Mouse (Mus musculus) liver, adult 2 months (tissue): ENCODE results near the gene Sgip1.

ENCODE experiments used
- CTCF ChIP-seq: fragments of 200-500 bp; IDR thresholded peaks from 2 replicates; pipeline ENCODE4 v1.5.1; 2011; ENCODE audit warnings: low read depth, low read length, control low read depth
- POLR2A ChIP-seq: fragments of 200-500 bp; IDR thresholded peaks from 2 replicates; pipeline ENCODE4 v1.6.1; 2011; ENCODE audit warnings: low read length, control low read depth; ENCODE audit not compliant: insufficient read depth; ENCODE audit errors: extremely low read depth

DNA sequence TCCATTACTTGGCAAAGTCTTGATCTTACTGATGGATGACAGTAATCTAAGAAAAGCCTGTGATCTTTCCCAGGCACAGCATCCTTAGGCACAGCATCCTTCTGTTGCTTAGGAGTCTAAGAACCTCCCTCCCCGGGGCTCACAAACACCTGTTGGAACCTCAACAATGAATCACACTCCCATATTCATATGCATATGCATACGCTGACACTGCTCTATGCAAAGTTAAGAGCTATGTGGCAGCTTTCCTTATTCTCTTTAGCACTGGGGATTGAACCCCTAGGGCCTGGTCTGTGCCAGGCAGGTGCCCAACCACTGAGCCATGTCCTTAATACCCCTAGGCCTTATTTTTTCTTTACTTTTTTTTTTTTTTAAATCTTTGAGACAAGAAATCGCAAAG is 111.2 kb downstream of the Sgip1 start:
- TF ChIP-seq CTCF (no peak), POLR2A (no peak)
